Mouse (Mus musculus): ENCODE data around the gene Pabpc4l.
"Not testable (repeated sequence)": the region's sequence is repeated elsewhere in the genome, so short reads cannot be mapped to it uniquely, and the experiment has no call there.

The Pabpc4l gene

GRCm38 (mm10) chr3:46447481-46448265, at the start of gene Pabpc4l:
TSS of gene Pabpc4l (minus strand) at chr3:46448219.
- no peak for DNase-seq (ENCODE audit: low spot score)

DNA sequence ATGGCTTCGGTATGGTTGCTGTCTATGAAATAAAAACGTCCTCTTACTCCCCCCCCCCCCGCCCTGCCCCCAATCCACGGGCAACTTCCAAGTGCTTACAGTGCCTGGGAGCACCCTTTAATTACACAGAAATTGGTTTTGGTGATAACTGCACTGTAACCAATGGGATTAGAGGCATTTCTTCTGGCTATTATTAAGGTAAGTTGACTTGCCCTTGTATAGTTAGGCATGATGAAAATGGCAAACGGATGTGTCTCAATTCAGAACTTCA, 42.9 kb upstream of the Pabpc4l start:
- no peak for DNase-seq (ENCODE audit: low spot score)

DNA sequence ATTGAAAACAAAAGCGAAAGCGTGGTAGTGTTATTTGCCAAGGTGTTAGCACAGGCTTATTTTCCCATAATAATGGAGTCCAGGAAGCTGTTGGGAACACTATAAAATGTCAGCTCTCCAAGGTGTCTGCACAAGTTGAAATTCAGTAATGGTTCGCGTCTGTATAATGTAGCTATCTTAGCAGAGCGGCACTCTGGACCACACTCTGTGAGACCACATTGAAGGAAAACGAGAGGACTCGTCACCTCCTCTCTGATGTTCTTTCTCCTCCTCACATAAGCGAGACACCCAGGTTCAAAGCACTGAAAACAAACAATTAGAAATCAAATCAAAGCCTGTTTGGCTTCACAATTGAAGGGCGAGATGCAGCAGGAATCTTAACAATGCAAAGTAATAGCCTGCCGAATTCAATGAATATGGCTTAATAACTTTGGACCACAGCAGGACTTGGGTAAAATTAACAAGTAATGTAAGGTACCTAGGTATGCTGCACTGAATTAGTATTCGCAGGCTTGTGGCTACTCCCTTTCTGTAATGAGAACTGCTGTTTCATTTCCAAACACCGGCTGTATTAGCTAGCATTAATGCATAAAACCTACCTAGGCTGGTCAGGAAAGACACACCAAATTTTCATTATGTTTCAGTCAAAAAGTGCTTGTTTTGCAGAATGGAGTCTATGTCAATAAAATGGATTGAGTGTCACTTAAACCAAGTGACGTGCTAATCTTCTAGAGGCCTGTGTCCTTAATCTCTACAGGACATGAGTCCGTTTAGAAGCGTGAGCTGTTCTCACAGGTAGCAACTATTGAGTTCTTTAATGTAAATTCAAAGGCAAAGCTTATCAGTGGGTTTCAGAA, 42.3 kb upstream of the Pabpc4l start:
- DNase-seq (ENCODE audit: low spot score) = no peak

GRCm38 (mm10) chr3:46486091-46486490, 38.1 kb upstream of the Pabpc4l start:
- not testable (repeated sequence) for DNase-seq (ENCODE audit: low spot score)

DNA sequence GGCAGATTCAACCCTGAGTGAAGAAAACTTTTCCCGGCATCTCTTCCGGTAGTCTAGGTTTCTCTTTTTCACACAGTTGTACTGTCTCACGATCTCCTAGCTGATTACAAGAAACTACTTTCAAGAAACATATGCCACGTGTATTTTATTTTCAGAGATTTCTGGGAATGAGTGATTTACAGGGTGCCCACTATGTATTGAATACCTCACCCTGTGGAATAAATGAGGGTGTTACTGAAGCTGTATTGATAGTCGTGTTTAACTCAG, 180 bp upstream of the Pabpc4l start:
- DNase-seq (ENCODE audit: low spot score) = no peak

GRCm38 (mm10) chr3:46431416-46431815, 16.6 kb downstream of the Pabpc4l start:
- no peak for DNase-seq (ENCODE audit: low spot score)
